Mouse (Mus musculus) lung, adult 2 months (tissue): Measurements from ENCODE around the gene Slco3a1.

Source experiments
- CTCF ChIP-seq: fragments of 200-500 bp; IDR thresholded peaks from 2 replicates; pipeline ENCODE4 v1.5.1; 2011; ENCODE audit warnings: mild to moderate bottlenecking, low read length, control low read depth; ENCODE audit not compliant: insufficient read depth
- POLR2A ChIP-seq: fragments of 200-500 bp; IDR thresholded peaks from 2 replicates; pipeline ENCODE4 v1.6.1; 2011; ENCODE audit warnings: low read depth, mild to moderate bottlenecking, control low read depth, low read length, borderline replicate concordance; ENCODE audit errors: extremely low read depth

- TF ChIP-seq CTCF (no peak), POLR2A (no peak)
Measured at GRCm38 (mm10) chr7:74508205-74508604, 46.4 kb downstream of the Slco3a1 start.
